Mouse (Mus musculus) heart, postnatal 0 days (tissue): ENCODE results near the gene Ankrd28.

Experiments used
- CTCF ChIP-seq: IDR thresholded peaks from 2 replicates; pipeline ENCODE4 v1.5.1; 2016; ENCODE audit warnings: antibody characterized with exemption, control low read depth, low read depth
- EP300 ChIP-seq: IDR thresholded peaks from 2 replicates; pipeline ENCODE4 v1.6.1; 2016; ENCODE audit warnings: antibody characterized with exemption, low read depth

GRCm38 (mm10) chr14:31830571-31831369 is at the start of gene Ankrd28:
- TF ChIP-seq CTCF (no peak), EP300 (no peak)
